10 mouse cellular contexts compared by ENCODE assay signal in the genomic region with DNA sequence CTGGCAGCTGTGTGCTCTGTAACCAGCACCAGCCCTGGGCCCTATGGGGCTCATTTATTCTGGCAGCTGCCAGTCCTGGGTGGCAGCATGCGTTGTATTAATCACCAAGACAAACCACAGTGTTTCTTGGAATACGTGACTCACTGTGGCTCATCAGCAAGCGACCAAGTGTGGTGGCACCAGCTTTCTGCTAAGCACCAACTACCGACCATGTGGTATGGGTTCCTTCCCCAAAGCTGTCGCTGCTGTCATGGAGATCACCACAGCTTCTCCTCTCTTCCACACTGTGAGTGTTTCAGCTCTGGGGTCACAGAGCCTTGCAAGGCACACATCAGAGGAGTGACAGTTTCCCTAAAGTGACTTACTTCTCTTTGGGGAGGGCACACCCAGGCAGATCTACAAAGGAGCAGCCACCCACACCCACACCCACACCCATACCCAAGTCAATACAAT.
DNase-seq lines count a peak whose midpoint lies in the region; ATAC-seq and TF ChIP-seq lines count a peak whose summit lies in the region.
"Had no signal": no experiment of that assay in that cellular context is flagged by ENCODE, and none has a peak within 500 bp of the region (broad histone marks: within the 10 kb centered on the region; RNA-seq: fewer than 3 reads in every experiment).

No protein-coding gene starts in this region.

- peak; percentile 18 for DNase-seq in adrenal gland, postnatal 14 days
- DNase-seq in adrenal gland, postnatal 25 days: no peak
- DNase-seq in CH12.LX (ENCODE audit: extremely low read depth): peak; percentile 45
- no peak for DNase-seq in kidney, postnatal 4 days
- no peak for DNase-seq in gastrocnemius, postnatal 36 days
- no peak for DNase-seq in left cerebral cortex, postnatal 36 days (ENCODE audit: low spot score in 2 of 2)

- TF ChIP-seq EP300 in CH12.LX (IDR thresholded peaks at IDR 0.05; ENCODE audit: low read length): no peak

- TF ChIP-seq POLR2A in CH12.LX (IDR thresholded peaks at IDR 0.05; ENCODE audit: low read depth, low read length): no peak

- intact Hi-C loops in gastrocnemius, postnatal 36 days (cut with DNase I): no loop called here
- intact Hi-C loops in left cerebral cortex, postnatal 36 days (cut with DNase I): no loop called here

- in situ Hi-C loops in CH12.LX (cut with MboI; ENCODE audit: low pct_ligation_motif_present, low pct_unique_long_range_greater_than_20kb, low sequenced_read_pairs): no loop called here

- no peak overlapping the region for H3K4me2 ChIP-seq in CH12.LX (ENCODE audit: insufficient read depth, low read depth, poor library complexity, severe bottlenecking)
- H3K4me2 ChIP-seq: heart, embryonic 15.5 days had no signal

- no peak overlapping the region for H3K4me3 ChIP-seq in CH12.LX (replicated peaks in 1 of 3; ENCODE audit: low read depth in 2 of 3, low read length in 2 of 3, poor library complexity in 1 of 3)
- H3K4me3 ChIP-seq in megakaryocyte, embryonic 14.5 days (replicated peaks): peak overlapping the region; percentile 57
- H3K4me3 ChIP-seq: heart, embryonic 15.5 days had no signal

- dilution Hi-C loops in CH12.LX (cut with MboI; ENCODE audit: extremely low pct_ligation_motif_present, extremely low pct_unique_long_range_greater_than_20kb, low sequenced_read_pairs): no loop called here

- no peaks in the 10 kb centered on the region for H3K27me3 ChIP-seq in CH12.LX (replicated peaks)
- H3K27me3 ChIP-seq in megakaryocyte, embryonic 14.5 days (replicated peaks): peaks cover 26% of the 10 kb centered on the region
- H3K27me3 ChIP-seq: heart, embryonic 15.5 days had no signal

- H3K4me1 ChIP-seq in CH12.LX (ENCODE audit: control insufficient read depth in 1 of 2, insufficient read depth in 2 of 2): peaks cover 0 to 12% of the 10 kb centered on the region in 2 experiments; a peak in 2 of 4 replicates
- H3K4me1 ChIP-seq in megakaryocyte, embryonic 14.5 days: peaks cover 25% of the 10 kb centered on the region
- H3K4me1 ChIP-seq: heart, embryonic 15.5 days had no signal

- no peak for TF ChIP-seq RAD21 in CH12.LX (IDR thresholded peaks at IDR 0.05; ENCODE audit: low read depth, low read length)

- no peak overlapping the region for H3K27ac ChIP-seq in CH12.LX (ENCODE audit: insufficient read depth, low read depth)
- H3K27ac ChIP-seq: heart, embryonic 15.5 days had no signal

- no peaks in the 10 kb centered on the region for H3K36me3 ChIP-seq in CH12.LX (replicated peaks in 1 of 2; ENCODE audit: control insufficient read depth in 1 of 2, insufficient read depth in 1 of 2, low read length in 1 of 2)
- H3K36me3 ChIP-seq in megakaryocyte, embryonic 14.5 days (replicated peaks; ENCODE audit: low read length): no peaks in the 10 kb centered on the region
- H3K36me3 ChIP-seq: heart, embryonic 15.5 days had no signal

- ATAC-seq in erythroblast, adult 5-6 weeks (replicated peaks; ENCODE audit: low FRiP score, poor library complexity, severe bottlenecking): peak; percentile 51
- ATAC-seq: intestine, embryonic 16.5 days had no signal

- H3K9ac ChIP-seq in CH12.LX (ENCODE audit: insufficient read depth, low read depth): no peak overlapping the region
- H3K9ac ChIP-seq: heart, embryonic 15.5 days had no signal

- H3K9me3 ChIP-seq in CH12.LX (replicated peaks; ENCODE audit: low read length): peaks cover 12% of the 10 kb centered on the region
- peaks cover 17% of the 10 kb centered on the region for H3K9me3 ChIP-seq in megakaryocyte, embryonic 14.5 days
- H3K9me3 ChIP-seq: heart, embryonic 15.5 days had no signal

- TF ChIP-seq CTCF in CH12.LX (conservative IDR thresholded peaks at IDR 0.05 in 1 of 2, IDR thresholded peaks at IDR 0.05 in 1 of 2; ENCODE audit: low read depth in 2 of 2, low read length in 2 of 2): no peak

- H3K79me2 ChIP-seq in CH12.LX (replicated peaks; ENCODE audit: control insufficient read depth, extremely low read depth, insufficient read depth, poor library complexity, severe bottlenecking): no peaks in the 10 kb centered on the region

TF ChIP-seq in CH12.LX, 34 proteins besides CTCF, POLR2A, EP300 and RAD21:
- no peak for TF ChIP-seq MEF2A (IDR thresholded peaks at IDR 0.05; ENCODE audit: borderline replicate concordance, low read depth, low read length)
- no peak for TF ChIP-seq MAX (IDR thresholded peaks at IDR 0.05; ENCODE audit: low read length)
- no peak for TF ChIP-seq SIN3A (IDR thresholded peaks at IDR 0.05; ENCODE audit: low read length)
- no peak for TF ChIP-seq ZMIZ1 (IDR thresholded peaks at IDR 0.05; ENCODE audit: low read depth, low read length)
- TF ChIP-seq HCFC1 (IDR thresholded peaks at IDR 0.05; ENCODE audit: low read depth, low read length): no peak
- no peak for TF ChIP-seq SMC3 (IDR thresholded peaks at IDR 0.05; ENCODE audit: low read depth, low read length)
- TF ChIP-seq PAX5 (IDR thresholded peaks at IDR 0.05; ENCODE audit: low read length): no peak
- TF ChIP-seq BHLHE40 (IDR thresholded peaks at IDR 0.05; ENCODE audit: low read depth, low read length): no peak
- TF ChIP-seq ZKSCAN1 (IDR thresholded peaks at IDR 0.05; ENCODE audit: borderline replicate concordance, low read depth, low read length): no peak
- no peak for TF ChIP-seq JUN (IDR thresholded peaks at IDR 0.05; ENCODE audit: insufficient read depth, low read depth, low read length)
- no peak for TF ChIP-seq E2F4 (IDR thresholded peaks at IDR 0.05; ENCODE audit: insufficient replicate concordance, low read depth, low read length)
- TF ChIP-seq CHD1 (IDR thresholded peaks at IDR 0.05; ENCODE audit: low read depth, low read length): no peak
- no peak for TF ChIP-seq IRF4 (IDR thresholded peaks at IDR 0.05; ENCODE audit: low read depth, low read length)
- no peak for TF ChIP-seq USF2 (conservative IDR thresholded peaks at IDR 0.05; ENCODE audit: low read depth, low read length)
- no peak for TF ChIP-seq ZNF384 (IDR thresholded peaks at IDR 0.05; ENCODE audit: low read depth, low read length)
- no peak for TF ChIP-seq ELF1 (IDR thresholded peaks at IDR 0.05; ENCODE audit: low read depth, low read length)
- no peak for TF ChIP-seq TCF12 (IDR thresholded peaks at IDR 0.05; ENCODE audit: low read depth, low read length)
- TF ChIP-seq NELFE (IDR thresholded peaks at IDR 0.05; ENCODE audit: low read depth, low read length): no peak

Comparison
In these comparisons a context has a peak if more than half of its experiments do, and no peak if none do; other contexts are left out.
1. DNase-seq: peak in adrenal gland, postnatal 14 days (single experiment) and CH12.LX (single experiment); none in adrenal gland, postnatal 25 days (single experiment), kidney, postnatal 4 days (0 of 2), gastrocnemius, postnatal 36 days (0 of 2) and left cerebral cortex, postnatal 36 days (0 of 2).